Mouse (Mus musculus) forebrain, embryonic 10.5 days (tissue): ENCODE data around the gene Cacnb4. TPM values are rescaled to one million over a fixed set of nuclear protein-coding genes. Genes with fewer than 3 reads are reported as not detected.

ENCODE experiments used
- DNase-seq: peaks from one replicate; pipeline ENCODE4 v3.0.0-alpha.2; 2017; ENCODE audit warnings: low spot score; ENCODE audit errors: extremely low spot score
- H3K27ac ChIP-seq: fragments of 300-500 bp; sonication (generic); 2 replicates; pipeline ENCODE4 v1.5.1; 2016; ENCODE audit warnings: mild to moderate bottlenecking
- H3K27me3 ChIP-seq: fragments of 300-500 bp; sonication (generic); 2 replicates; pipeline ENCODE4 v1.6.1; 2016; ENCODE audit warnings: mild to moderate bottlenecking; ENCODE audit not compliant: poor library complexity, severe bottlenecking
- H3K36me3 ChIP-seq: fragments of 300-500 bp; sonication (generic); replicated peaks from 2 replicates; pipeline ENCODE4 v1.6.1; 2016; ENCODE audit warnings: mild to moderate bottlenecking, moderate library complexity
- H3K4me1 ChIP-seq: fragments of 300-500 bp; sonication (generic); 2 replicates; pipeline ENCODE4 v1.6.1; 2016
- H3K4me3 ChIP-seq: fragments of 300-500 bp; sonication (generic); 2 replicates; pipeline ENCODE4 v1.5.1; 2016; ENCODE audit warnings: mild to moderate bottlenecking, moderate library complexity
- H3K9me3 ChIP-seq: fragments of 300-500 bp; sonication (generic); 2 replicates; pipeline ENCODE4 v1.6.1; 2016; ENCODE audit warnings: mild to moderate bottlenecking, moderate library complexity
- WGBS: fragments of 180-500 bp; shearing (Covaris S2); methylation state at CpG from one replicate; pipeline ENCODE4 v1.1.7; 2016; 5-methylcytosine and 5-hydroxymethylcytosine counted together
- polyA plus RNA-seq: library from polyadenylated mRNA; unstranded; fragments of >200 nt; fragmentation: Nextera tagmentation; extraction: Ambion mirVana; gene quantifications from 2 replicates; pipeline ENCODE4 v1.2.1, GENCODE M21; 2016

The Cacnb4 gene
- polyA plus RNA-seq, 1 experiment from 2014 or later = 0.50 TPM

GRCm38 (mm10) chr2:52521012-52521411 is 155.6 kb downstream of the Cacnb4 start:
- Histone ChIP-seq H3K27me3 (no peaks in the 10 kb centered on the region), H3K4me1 (no peaks in the 10 kb centered on the region), H3K27ac (no peak overlapping the region), H3K4me3 (no peak overlapping the region), H3K9me3 (no peaks in the 10 kb centered on the region), H3K36me3 (no peaks in the 10 kb centered on the region)
- WGBS = 93% methylated on average over 1 of the region's 1 CpGs
- no peak for DNase-seq

DNA sequence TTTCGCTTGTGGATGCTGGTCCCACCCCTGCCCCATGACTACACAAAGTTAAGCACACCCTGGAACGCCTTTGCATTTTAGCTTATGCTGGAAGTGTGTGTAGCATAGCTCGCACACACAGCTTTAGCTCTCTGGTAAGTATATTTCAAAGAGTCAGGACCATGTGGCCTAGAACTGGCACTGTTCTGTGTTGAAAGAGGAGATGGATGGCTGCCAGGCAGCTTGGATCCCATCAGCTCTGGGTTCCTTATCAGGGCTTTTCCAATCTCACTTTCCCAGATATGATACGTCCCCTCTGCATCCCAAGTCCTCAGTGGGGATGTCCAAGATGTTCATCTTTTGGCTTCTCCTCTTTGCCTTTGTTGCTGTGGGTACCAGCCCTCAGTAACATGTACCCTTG is 157.9 kb downstream of the Cacnb4 start:
- no peaks in the 10 kb centered on the region; the same call in 1 of the 2 replicates for H3K4me1 ChIP-seq
- no peak overlapping the region for H3K4me3 ChIP-seq
- WGBS = 93% methylated on average over 4 of the region's 4 CpGs
- DNase-seq = no peak
- H3K27me3 ChIP-seq = peaks cover 11% of the 10 kb centered on the region
- H3K27ac ChIP-seq = no peak overlapping the region
- no peaks in the 10 kb centered on the region for H3K36me3 ChIP-seq
- no peaks in the 10 kb centered on the region for H3K9me3 ChIP-seq

- H3K27me3 ChIP-seq = peaks cover 28% of the 10 kb centered on the region
- H3K4me1 ChIP-seq = peaks cover 14% of the 10 kb centered on the region
- no peak overlapping the region for H3K27ac ChIP-seq
- DNase-seq = no peak
- H3K4me3 ChIP-seq = no peak overlapping the region
- H3K36me3 ChIP-seq = no peaks in the 10 kb centered on the region
- WGBS = 78% methylated on average over 3 of the region's 3 CpGs
- no peaks in the 10 kb centered on the region for H3K9me3 ChIP-seq
Observed at GRCm38 (mm10) chr2:52516534-52516933, 160.1 kb downstream of the Cacnb4 start.

DNA sequence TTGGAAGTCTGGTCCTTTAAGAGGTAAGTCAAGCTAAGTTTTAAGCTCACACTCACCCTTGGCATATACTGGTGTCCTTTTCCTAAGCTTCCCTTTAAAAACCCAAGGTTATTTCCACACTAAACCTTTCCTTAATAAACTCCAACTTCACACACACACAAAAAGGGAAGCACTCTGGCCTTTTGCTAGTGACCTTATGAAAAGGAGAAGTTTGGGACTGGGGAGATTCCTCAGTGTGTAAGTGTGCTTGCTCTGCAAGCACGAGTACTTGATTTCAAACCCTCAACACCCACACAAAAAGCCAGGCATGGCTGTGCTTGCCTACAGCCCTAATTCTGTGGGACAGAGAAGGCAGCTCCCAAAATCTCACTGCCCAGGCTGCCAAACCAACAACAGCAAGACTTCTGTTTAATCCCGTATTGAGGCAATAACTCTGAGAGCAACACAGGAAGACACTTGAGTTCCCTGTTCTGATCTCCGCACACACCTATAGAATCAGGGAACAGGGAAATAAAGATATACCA is 163.7 kb downstream of the Cacnb4 start:
- H3K4me1 ChIP-seq = peaks cover 20% of the 10 kb centered on the region
- no peak overlapping the region for H3K27ac ChIP-seq
- no peaks in the 10 kb centered on the region for H3K36me3 ChIP-seq
- H3K4me3 ChIP-seq = no peak overlapping the region
- H3K9me3 ChIP-seq = no peaks in the 10 kb centered on the region
- no peak for DNase-seq
- peaks cover 42% of the 10 kb centered on the region for H3K27me3 ChIP-seq
- WGBS = 69% methylated on average over 3 of the region's 3 CpGs

GRCm38 (mm10) chr2:52512206-52512605 is 164.4 kb downstream of the Cacnb4 start:
- no peaks in the 10 kb centered on the region for H3K36me3 ChIP-seq
- peaks cover 20% of the 10 kb centered on the region for H3K4me1 ChIP-seq
- 36% methylated on average over 3 of the region's 3 CpGs for WGBS
- peaks cover 42% of the 10 kb centered on the region for H3K27me3 ChIP-seq
- DNase-seq = no peak
- H3K4me3 ChIP-seq = peak overlapping the region; percentile 28
- H3K27ac ChIP-seq = no peak overlapping the region
- H3K9me3 ChIP-seq = no peaks in the 10 kb centered on the region

GRCm38 (mm10) chr2:52511799-52512198 is 164.8 kb downstream of the Cacnb4 start:
- peak overlapping the region; percentile 28 for H3K4me3 ChIP-seq
- 17% methylated on average over 13 of the region's 13 CpGs for WGBS
- DNase-seq = peak; percentile 19

DNA sequence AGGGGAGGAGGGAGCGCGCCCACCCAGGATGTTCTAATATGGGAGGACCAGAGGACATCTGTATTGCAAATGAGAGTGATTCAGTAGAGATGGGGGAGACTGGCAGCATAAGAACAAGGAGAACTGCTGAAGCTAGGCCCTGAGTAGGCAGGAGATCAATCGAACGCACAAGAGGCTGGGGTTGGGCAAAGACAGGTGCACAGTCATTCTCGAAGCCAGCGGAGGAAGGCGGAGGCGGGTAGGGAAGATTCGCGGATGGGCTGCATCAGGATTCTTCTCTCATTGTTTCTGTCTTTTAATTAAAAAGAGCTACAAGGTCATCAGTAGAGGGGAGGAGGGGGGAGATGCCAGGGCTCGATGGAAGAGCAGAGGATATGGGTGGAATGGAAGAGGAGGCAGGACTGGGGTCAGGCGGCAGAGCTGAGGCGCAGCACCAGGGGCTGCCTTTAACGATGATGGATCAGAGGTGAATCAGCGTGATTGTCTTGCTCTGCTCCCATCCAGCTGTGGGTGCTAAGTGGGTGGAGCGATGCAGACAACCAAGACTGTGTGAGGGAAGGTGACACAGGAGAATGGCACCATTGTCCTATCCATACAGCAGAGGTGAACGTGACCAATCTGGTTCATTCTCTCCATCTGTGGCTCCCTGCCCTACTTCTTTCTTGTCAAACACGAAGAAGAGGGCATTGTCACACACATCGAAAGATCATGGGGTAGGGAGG is 166.7 kb downstream of the Cacnb4 start:
- Histone ChIP-seq H3K27me3 (peaks cover 41% of the 10 kb centered on the region), H3K27ac (no peak overlapping the region), H3K9me3 (no peaks in the 10 kb centered on the region), H3K4me3 (no peak overlapping the region), H3K36me3 (no peaks in the 10 kb centered on the region), H3K4me1 (peaks cover 20% of the 10 kb centered on the region)
- WGBS = 80% methylated on average over 19 of the region's 19 CpGs
- DNase-seq = no peak

More at GRCm38 (mm10) chr2:52511799-52512198, 164.8 kb downstream of the Cacnb4 start:
- Histone ChIP-seq H3K36me3 (no peaks in the 10 kb centered on the region), H3K4me1 (peaks cover 20% of the 10 kb centered on the region), H3K27me3 (peaks cover 42% of the 10 kb centered on the region), H3K9me3 (no peaks in the 10 kb centered on the region), H3K27ac (no peak overlapping the region)

- H3K4me1 ChIP-seq = peaks cover 3% of the 10 kb centered on the region; the same call in 1 of the 2 replicates
- no peaks in the 10 kb centered on the region for H3K36me3 ChIP-seq
- no peaks in the 10 kb centered on the region for H3K9me3 ChIP-seq
- 80% methylated on average over 2 of the region's 2 CpGs for WGBS
- H3K4me3 ChIP-seq = no peak overlapping the region
- peaks cover 6% of the 10 kb centered on the region; the same call in 1 of the 2 replicates for H3K27me3 ChIP-seq
- no peak for DNase-seq
- H3K27ac ChIP-seq = no peak overlapping the region
Observed at GRCm38 (mm10) chr2:52505164-52505563, 171.5 kb downstream of the Cacnb4 start.

GRCm38 (mm10) chr2:52504762-52505161 is 171.9 kb downstream of the Cacnb4 start:
- Histone ChIP-seq H3K4me1 (peaks cover 3% of the 10 kb centered on the region; the same call in 1 of the 2 replicates), H3K27ac (no peak overlapping the region), H3K27me3 (peaks cover 2% of the 10 kb centered on the region; the same call in 1 of the 2 replicates), H3K4me3 (no peak overlapping the region), H3K9me3 (no peaks in the 10 kb centered on the region), H3K36me3 (no peaks in the 10 kb centered on the region)
- no peak for DNase-seq
- 87% methylated on average over 3 of the region's 3 CpGs for WGBS

DNA sequence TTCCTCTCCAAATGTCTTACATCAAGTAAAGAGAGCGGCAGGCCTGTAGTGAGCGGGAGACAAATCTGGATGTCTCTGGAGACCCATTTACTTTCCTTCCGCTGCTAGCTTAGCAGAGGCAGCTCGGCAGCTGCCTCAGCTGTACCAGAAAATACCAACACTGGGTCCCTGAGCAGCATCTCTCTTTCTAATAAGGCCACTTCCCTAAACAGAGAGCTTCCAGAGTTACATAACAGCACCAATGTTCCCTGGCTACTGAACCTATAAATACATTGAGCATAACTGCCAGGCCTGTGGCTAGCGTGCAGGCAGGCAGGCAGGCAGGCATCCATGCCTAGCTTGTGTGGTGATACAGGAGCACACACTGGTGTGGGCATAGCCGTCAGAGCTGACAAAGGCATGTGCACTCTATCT is 176.8 kb downstream of the Cacnb4 start:
- WGBS = 89% methylated on average over 6 of the region's 6 CpGs
- no peak overlapping the region for H3K27ac ChIP-seq

DNA sequence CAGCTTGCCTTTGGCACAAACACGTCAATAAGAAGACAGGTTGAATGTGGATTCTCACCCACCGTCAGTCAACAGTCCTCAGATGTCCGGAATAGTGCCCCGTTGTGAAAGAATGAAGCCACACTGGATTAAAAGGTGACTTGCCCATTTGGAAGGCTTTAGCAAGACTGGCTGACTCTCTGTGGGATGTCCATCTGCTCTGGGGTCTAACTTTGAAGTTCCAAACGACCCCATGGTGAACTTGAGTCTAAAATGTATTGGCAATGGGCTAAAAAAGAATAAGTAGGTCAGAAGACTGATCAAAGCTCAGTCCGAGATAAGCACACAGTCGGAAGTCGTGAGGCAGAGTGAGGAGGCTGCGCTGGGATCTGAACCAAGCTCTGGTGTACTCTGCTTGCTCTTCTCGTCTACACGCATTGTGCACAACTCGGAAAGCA is 177.5 kb downstream of the Cacnb4 start:
- H3K27me3 ChIP-seq = peaks cover 23% of the 10 kb centered on the region
- no peak overlapping the region for H3K27ac ChIP-seq
- H3K4me3 ChIP-seq = no peak overlapping the region
- no peaks in the 10 kb centered on the region for H3K9me3 ChIP-seq
- WGBS = 80% methylated on average over 12 of the region's 12 CpGs
- no peak for DNase-seq
- no peaks in the 10 kb centered on the region for H3K36me3 ChIP-seq
- no peaks in the 10 kb centered on the region for H3K4me1 ChIP-seq

More for the DNA sequence above, 176.8 kb downstream of the Cacnb4 start:
- H3K36me3 ChIP-seq = no peaks in the 10 kb centered on the region
- no peak for DNase-seq
- peaks cover 16% of the 10 kb centered on the region for H3K27me3 ChIP-seq
- no peaks in the 10 kb centered on the region for H3K9me3 ChIP-seq
- H3K4me3 ChIP-seq = no peak overlapping the region
- no peaks in the 10 kb centered on the region for H3K4me1 ChIP-seq

GRCm38 (mm10) chr2:52495097-52495694 is 181.4 kb downstream of the Cacnb4 start:
- no peaks in the 10 kb centered on the region for H3K36me3 ChIP-seq
- no peak overlapping the region for H3K27ac ChIP-seq
- DNase-seq = no peak
- H3K27me3 ChIP-seq = peaks cover 59% of the 10 kb centered on the region
- peaks cover 2% of the 10 kb centered on the region for H3K4me1 ChIP-seq
- WGBS = 89% methylated on average over 11 of the region's 11 CpGs
- H3K4me3 ChIP-seq = no peak overlapping the region
- H3K9me3 ChIP-seq = no peaks in the 10 kb centered on the region

- H3K4me3 ChIP-seq = no peak overlapping the region
Observed at GRCm38 (mm10) chr2:52494274-52494673, 182.4 kb downstream of the Cacnb4 start.

More at GRCm38 (mm10) chr2:52494274-52494673, 182.4 kb downstream of the Cacnb4 start:
- Histone ChIP-seq H3K36me3 (no peaks in the 10 kb centered on the region), H3K9me3 (no peaks in the 10 kb centered on the region), H3K4me1 (peaks cover 12% of the 10 kb centered on the region), H3K27ac (no peak overlapping the region), H3K27me3 (peaks cover 62% of the 10 kb centered on the region)
- DNase-seq = no peak
- WGBS = 90% methylated on average over 8 of the region's 8 CpGs
